Mouse (Mus musculus) myocyte (in vitro differentiated cells): ENCODE results near the gene Gm20716. TPM values are rescaled to one million over a fixed set of nuclear protein-coding genes. Genes with fewer than 3 reads are reported as not detected.

Experiments used
- H3K27me3 ChIP-seq: one replicate; pipeline ENCODE4 v1.6.1; 2011; ENCODE audit not compliant: control insufficient read depth, insufficient read depth, insufficient read length
- H3K36me3 ChIP-seq: one replicate; pipeline ENCODE4 v1.6.1; 2011; ENCODE audit not compliant: control insufficient read depth, insufficient read depth
- H3K4me2 ChIP-seq: one replicate; pipeline ENCODE4 v1.6.1; 2011; ENCODE audit warnings: low read depth, control low read depth
- H3K4me3 ChIP-seq: one replicate; pipeline ENCODE4 v1.5.1; 2011; ENCODE audit warnings: mild to moderate bottlenecking, control low read depth, moderate library complexity
- H3K79me2 ChIP-seq: one replicate; pipeline ENCODE4 v1.6.1; 2011; ENCODE audit not compliant: control insufficient read depth, insufficient read depth
- H3ac ChIP-seq: one replicate; pipeline ENCODE4 v1.6.1; 2011; ENCODE audit not compliant: control insufficient read depth, insufficient read length
- CEBPB ChIP-seq: IDR thresholded peaks from 2 replicates; pipeline ENCODE4 v1.6.1; 2011; ENCODE audit warnings: mild to moderate bottlenecking, moderate library complexity; ENCODE audit not compliant: poor library complexity, insufficient read depth, severe bottlenecking
- E2F4 ChIP-seq: IDR thresholded peaks from one replicate; pipeline ENCODE4 v1.6.1; 2011; ENCODE audit warnings: mild to moderate bottlenecking, control low read depth, moderate library complexity; ENCODE audit not compliant: insufficient read depth
- MAX ChIP-seq: IDR thresholded peaks from one replicate; pipeline ENCODE4 v1.6.1; 2011; ENCODE audit warnings: low read depth, mild to moderate bottlenecking, control low read depth
- MYOD1 ChIP-seq, 3 experiments: IDR thresholded peaks; one replicate each; pipeline ENCODE4 v1.6.1; 2011; ENCODE audit warnings: control low read depth in 2 of 3, low read depth in 2 of 3, mild to moderate bottlenecking in 2 of 3, moderate library complexity in 1 of 3; ENCODE audit not compliant: insufficient read length in 2 of 3, control insufficient read depth in 1 of 3
- MYOG ChIP-seq, 3 experiments: IDR thresholded peaks; one replicate each; pipeline ENCODE4 v1.6.1; 2011; ENCODE audit warnings: control low read depth in 2 of 3, low read depth in 2 of 3, mild to moderate bottlenecking in 2 of 3; ENCODE audit not compliant: insufficient read length in 2 of 3, control insufficient read depth in 1 of 3, insufficient read depth in 1 of 3
- POLR2A ChIP-seq: IDR thresholded peaks from one replicate; pipeline ENCODE4 v1.6.1; 2011; ENCODE audit warnings: low read depth, mild to moderate bottlenecking, control low read depth, moderate library complexity; ENCODE audit not compliant: insufficient read length
- POLR2AphosphoS2 ChIP-seq: IDR thresholded peaks from one replicate; pipeline ENCODE4 v1.6.1; 2011; ENCODE audit warnings: low read depth, control low read depth; ENCODE audit not compliant: insufficient read length
- REST ChIP-seq: IDR thresholded peaks from one replicate; pipeline ENCODE4 v1.6.1; 2011; ENCODE audit warnings: mild to moderate bottlenecking, control low read depth, moderate library complexity; ENCODE audit not compliant: insufficient read depth, insufficient read length
- SRF ChIP-seq: IDR thresholded peaks from one replicate; pipeline ENCODE4 v1.6.1; 2011; ENCODE audit warnings: low read depth; ENCODE audit not compliant: control insufficient read depth, insufficient read length
- TCF12 ChIP-seq: IDR thresholded peaks from one replicate; pipeline ENCODE4 v1.6.1; 2011; ENCODE audit warnings: mild to moderate bottlenecking, control low read depth; ENCODE audit not compliant: poor library complexity, insufficient read depth, severe bottlenecking
- TCF3 ChIP-seq: IDR thresholded peaks from one replicate; pipeline ENCODE4 v1.6.1; 2011; ENCODE audit warnings: low read depth, control low read depth; ENCODE audit not compliant: insufficient read length
- USF1 ChIP-seq: IDR thresholded peaks from one replicate; pipeline ENCODE4 v1.6.1; 2011; ENCODE audit warnings: low read depth, mild to moderate bottlenecking, control low read depth, moderate library complexity
- polyA plus RNA-seq: library from polyadenylated mRNA; unstranded; fragments of >200 nt; fragmentation: generic; extraction: Trizol; gene quantifications from one replicate; pipeline ENCODE4 v1.2.1, GENCODE M21; 2012; ENCODE audit warnings: missing spikeins

Gm20716 gene
- polyA plus RNA-seq, 1 experiment = 24.4 TPM

DNA sequence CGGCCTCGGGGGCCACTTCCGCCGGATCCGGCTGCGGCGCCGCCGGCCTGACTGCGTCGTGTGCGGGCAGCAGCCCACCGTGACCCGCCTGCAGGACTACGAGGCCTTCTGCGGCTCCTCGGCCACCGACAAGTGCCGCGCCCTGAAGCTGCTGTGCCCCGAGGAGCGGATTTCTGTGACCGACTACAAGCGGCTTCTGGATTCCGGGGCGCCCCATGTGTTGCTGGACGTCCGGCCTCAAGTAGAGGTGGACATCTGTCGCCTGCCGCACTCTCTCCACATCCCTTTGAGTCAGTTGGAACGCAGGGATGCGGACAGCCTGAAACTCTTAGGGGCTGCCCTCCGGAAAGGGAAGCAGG, 1.3 kb upstream of the Gm20716 start:
- Histone ChIP-seq H3ac (peak overlapping the region; percentile 82), H3K4me2 (peak overlapping the region; percentile 48), H3K27me3 (no peaks in the 10 kb centered on the region), H3K79me2 (peaks cover 44% of the 10 kb centered on the region), H3K36me3 (peaks cover 4% of the 10 kb centered on the region), H3K4me3 (no peak overlapping the region)
- TF ChIP-seq TCF12 = no peak
- no peak for TF ChIP-seq USF1
- no peak for TF ChIP-seq CEBPB
- TF ChIP-seq TCF3 = no peak
- no peak for TF ChIP-seq POLR2A

DNA sequence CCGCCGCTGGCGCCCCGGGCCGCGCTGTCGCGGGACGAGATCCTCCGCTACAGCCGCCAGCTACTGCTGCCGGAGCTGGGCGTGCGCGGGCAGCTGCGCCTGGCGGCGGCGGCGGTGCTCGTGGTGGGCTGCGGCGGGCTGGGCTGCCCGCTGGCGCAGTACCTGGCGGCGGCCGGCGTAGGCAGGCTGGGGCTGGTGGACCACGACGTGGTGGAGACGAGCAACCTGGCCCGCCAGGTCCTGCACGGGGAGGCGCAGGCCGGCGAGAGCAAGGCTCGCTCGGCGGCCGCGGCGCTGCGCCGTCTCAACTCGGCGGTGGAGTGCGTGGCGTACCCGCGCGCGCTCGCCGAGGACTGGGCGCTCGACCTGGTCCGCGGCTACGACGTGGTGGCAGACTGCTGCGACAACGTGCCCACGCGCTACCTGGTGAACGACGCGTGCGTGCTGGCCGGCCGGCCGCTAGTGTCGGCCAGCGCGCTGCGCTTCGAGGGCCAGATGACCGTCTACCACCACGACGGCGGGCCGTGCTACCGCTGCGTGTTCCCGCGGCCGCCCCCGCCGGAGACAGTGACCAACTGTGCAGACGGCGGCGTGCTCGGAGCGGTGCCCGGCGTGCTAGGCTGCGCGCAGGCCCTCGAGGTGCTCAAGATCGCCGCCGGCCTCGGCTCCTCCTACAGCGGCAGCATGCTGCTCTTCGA, 758 bp upstream of the Gm20716 start:
- Histone ChIP-seq H3K4me2 (peak overlapping the region; percentile 48), H3K36me3 (peaks cover 5% of the 10 kb centered on the region), H3K27me3 (no peaks in the 10 kb centered on the region), H3ac (peak overlapping the region; percentile 82), H3K79me2 (peaks cover 44% of the 10 kb centered on the region), H3K4me3 (peak overlapping the region; percentile 96)
- TF ChIP-seq TCF3 = no peak
- TF ChIP-seq REST = no peak
- TF ChIP-seq E2F4 = no peak
- peak in 1 of 3 experiments; percentile 6 for TF ChIP-seq MYOD1 (IDR thresholded peaks at IDR 0.05; ENCODE audit: control insufficient read depth in 1 of 3, insufficient read length in 2 of 3, low read depth in 2 of 3)
- TF ChIP-seq CEBPB = no peak
- no peak for TF ChIP-seq USF1
- TF ChIP-seq TCF12 = no peak
- no peak for TF ChIP-seq MAX
- peak in 2 of 3 experiments; percentile 29 to 42 for TF ChIP-seq MYOG (IDR thresholded peaks at IDR 0.05; ENCODE audit: control insufficient read depth in 1 of 3, insufficient read depth in 1 of 3, insufficient read length in 2 of 3, low read depth in 2 of 3)
- no peak for TF ChIP-seq POLR2A
- peak; percentile 13 for TF ChIP-seq POLR2AphosphoS2
- no peak for TF ChIP-seq SRF

DNA sequence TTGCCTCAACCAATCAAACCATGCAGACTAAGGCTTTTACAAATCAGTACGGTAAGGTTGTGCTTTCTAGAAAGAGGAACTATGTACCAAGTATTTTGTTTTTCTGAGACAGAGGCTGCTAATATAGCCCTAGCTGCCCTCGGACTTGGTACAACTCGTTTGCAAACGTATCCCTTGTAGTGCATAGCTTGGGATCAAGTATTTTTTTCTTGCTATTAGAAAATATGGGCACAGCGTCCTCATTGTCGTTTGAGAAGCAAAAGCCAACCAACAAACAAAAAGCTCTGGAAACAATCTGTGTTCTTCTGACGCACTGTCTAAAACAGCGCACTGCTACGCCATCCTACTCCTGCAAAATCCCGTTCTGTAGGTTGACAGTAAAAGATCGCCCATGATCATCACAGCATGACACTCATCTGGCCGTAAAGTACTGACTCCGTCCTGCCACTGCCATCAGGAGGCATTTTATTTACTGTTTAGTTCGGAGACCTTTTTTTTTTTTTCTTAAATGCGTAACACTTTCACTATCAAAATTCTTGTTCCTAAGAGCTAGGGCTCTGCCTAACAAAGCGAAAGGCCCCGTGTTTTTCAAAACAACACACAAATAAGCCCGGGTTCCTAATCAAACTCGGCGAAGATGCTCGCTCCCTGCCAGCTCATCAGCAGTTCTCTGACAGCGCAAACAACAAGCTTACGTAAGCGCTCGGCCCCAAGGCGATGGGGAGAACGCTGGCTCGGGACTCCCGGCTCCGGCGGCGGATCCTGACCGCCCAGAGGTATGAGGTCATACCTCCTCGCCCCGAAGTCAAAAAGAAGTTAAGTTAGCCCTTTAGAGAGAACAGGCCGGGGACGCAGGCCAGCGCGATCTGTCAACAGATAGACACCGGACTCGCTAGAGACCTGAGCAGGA, 793 bp downstream of the Gm20716 start:
- H3K36me3 ChIP-seq = peaks cover 6% of the 10 kb centered on the region
- peak overlapping the region; percentile 79 for H3K4me2 ChIP-seq

DNA sequence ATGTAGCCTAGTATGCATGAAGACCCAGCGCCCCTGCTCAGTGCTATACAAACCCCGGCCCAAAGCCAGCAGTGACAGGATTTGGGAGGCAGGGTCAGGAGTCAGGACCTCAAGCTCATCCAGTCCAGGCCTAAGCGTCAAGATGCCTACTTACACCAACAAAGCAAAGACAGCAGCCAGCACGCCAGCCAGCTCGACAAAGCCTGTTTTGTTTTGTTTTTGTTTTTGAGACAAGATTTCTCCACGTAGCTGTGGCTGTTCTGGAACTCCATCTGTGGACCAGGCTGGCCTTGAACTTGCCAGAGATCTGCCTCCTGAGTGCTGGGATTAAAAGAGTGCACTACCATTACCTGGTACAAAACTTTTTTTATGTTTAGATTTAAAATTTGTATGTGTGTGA, 6.8 kb downstream of the Gm20716 start:
- H3K4me3 ChIP-seq = no peak overlapping the region
- no peaks in the 10 kb centered on the region for H3K27me3 ChIP-seq
- H3ac ChIP-seq = no peak overlapping the region
- peaks cover 18% of the 10 kb centered on the region for H3K79me2 ChIP-seq
- peaks cover 31% of the 10 kb centered on the region for H3K36me3 ChIP-seq
- no peak overlapping the region for H3K4me2 ChIP-seq
- TF ChIP-seq SRF (no peak), MYOD1 (IDR thresholded peaks at IDR 0.05; ENCODE audit: control insufficient read depth in 1 of 3, insufficient read length in 2 of 3, low read depth in 2 of 3) (no peak), POLR2A (no peak), CEBPB (no peak), MAX (no peak), REST (no peak), POLR2AphosphoS2 (no peak), USF1 (no peak), TCF12 (no peak), TCF3 (no peak)

More for the DNA sequence above, 793 bp downstream of the Gm20716 start:
- H3ac ChIP-seq = peak overlapping the region; percentile 82
- no peaks in the 10 kb centered on the region for H3K27me3 ChIP-seq
- peak overlapping the region; percentile 96 for H3K4me3 ChIP-seq
- peaks cover 44% of the 10 kb centered on the region for H3K79me2 ChIP-seq
- TF ChIP-seq REST = no peak
- no peak for TF ChIP-seq E2F4
